Mouse (Mus musculus) ES-Bruce4 (cell line): Measurements from ENCODE around the gene Gabrb3. TPM values are rescaled to one million over a fixed set of nuclear protein-coding genes. Genes with fewer than 3 reads are reported as not detected.

Experiments used
- H3K27ac ChIP-seq: 2 replicates; pipeline ENCODE4 v1.5.1; 2012; ENCODE audit warnings: low read length, inconsistent platforms; ENCODE audit not compliant: insufficient read depth
- H3K27me3 ChIP-seq: 2 replicates; pipeline ENCODE4 v1.6.1; 2012; ENCODE audit warnings: mild to moderate bottlenecking, low read length, inconsistent platforms; ENCODE audit not compliant: control insufficient read depth, poor library complexity, insufficient read depth, severe bottlenecking
- H3K36me3 ChIP-seq: 2 replicates; pipeline ENCODE4 v1.6.1; 2012; ENCODE audit warnings: inconsistent platforms, mild to moderate bottlenecking, low read length, moderate library complexity; ENCODE audit not compliant: control insufficient read depth, poor library complexity, insufficient read depth, severe bottlenecking
- H3K4me1 ChIP-seq: one replicate; pipeline ENCODE4 v1.8.1; 2011; ENCODE audit warnings: low read length; ENCODE audit not compliant: control insufficient read depth, insufficient read depth
- H3K4me3 ChIP-seq: 2 replicates; pipeline ENCODE4 v1.5.1; 2011; ENCODE audit warnings: low read depth, mild to moderate bottlenecking, low read length
- H3K9ac ChIP-seq: 2 replicates; pipeline ENCODE4 v1.6.1; 2012; ENCODE audit warnings: low read depth, mild to moderate bottlenecking, inconsistent platforms; ENCODE audit not compliant: poor library complexity, severe bottlenecking
- H3K9me3 ChIP-seq: replicated peaks from 2 replicates; pipeline ENCODE4 v1.6.1; 2012; ENCODE audit warnings: mild to moderate bottlenecking, low read length, inconsistent platforms; ENCODE audit not compliant: control insufficient read depth, poor library complexity, insufficient read depth, severe bottlenecking
- CTCF ChIP-seq: IDR thresholded peaks from one replicate; pipeline ENCODE4 v1.8.1; 2011; ENCODE audit warnings: low read depth, low read length
- EP300 ChIP-seq: IDR thresholded peaks from 2 replicates; pipeline ENCODE4 v1.6.1; 2011; ENCODE audit warnings: low read depth, low read length; ENCODE audit not compliant: insufficient read depth
- POLR2A ChIP-seq: IDR thresholded peaks from one replicate; pipeline ENCODE4 v1.8.1; 2011; ENCODE audit warnings: low read length; ENCODE audit not compliant: insufficient read depth
- polyA plus RNA-seq: library from polyadenylated mRNA; stranded (reverse); fragments of >200 nt; gene quantifications from 2 replicates; pipeline ENCODE4 v1.2.4, GENCODE M21; 2011; ENCODE audit warnings: low read depth; ENCODE audit not compliant: missing spikeins, insufficient read depth, insufficient read length

Gabrb3 gene
- polyA plus RNA-seq, 1 experiment, result 8.5 TPM

DNA sequence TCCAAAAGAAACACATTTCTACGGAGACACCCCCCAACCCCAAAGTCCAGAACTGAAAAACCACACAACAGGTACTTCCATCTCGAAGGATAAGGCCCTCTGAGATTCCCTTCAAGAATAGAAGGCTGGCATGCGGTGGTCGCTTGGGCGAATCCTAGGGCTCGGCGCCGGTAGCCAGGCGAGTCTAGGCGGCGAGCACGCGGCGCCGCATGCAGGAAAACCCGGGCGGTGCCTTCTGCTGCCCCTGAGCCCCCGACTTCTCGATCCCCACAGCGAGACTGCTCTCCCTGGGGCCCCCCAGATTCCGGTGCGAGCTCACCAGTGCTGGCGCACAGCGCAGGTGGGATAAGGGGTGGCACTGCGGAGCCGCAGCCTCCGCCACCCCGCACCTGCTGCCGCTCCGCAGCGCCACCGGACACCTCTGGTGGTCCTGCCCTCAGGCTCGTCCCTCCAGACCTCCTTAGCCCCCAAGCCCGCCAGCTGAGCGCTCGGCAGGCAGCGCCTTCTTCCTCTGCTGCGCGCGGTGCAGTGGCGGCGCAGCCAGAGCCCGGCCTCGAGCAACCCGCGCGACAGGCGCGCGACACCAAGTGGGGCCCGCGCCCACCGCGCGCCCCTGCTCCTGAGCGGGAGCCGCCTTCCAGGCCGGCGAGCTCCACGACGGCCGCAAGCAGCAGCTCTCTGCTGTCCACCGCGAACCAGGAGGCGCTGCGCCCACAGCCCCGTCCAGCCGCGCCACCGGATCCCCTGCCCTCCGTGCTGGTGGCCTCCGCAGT lies 89.6 kb downstream of the Gabrb3 start:
- Histone ChIP-seq H3K27ac (no peak overlapping the region), H3K4me3 (peak overlapping the region; percentile 75), H3K9ac (peak overlapping the region; percentile 69), H3K9me3 (no peaks in the 10 kb centered on the region), H3K4me1 (no peaks in the 10 kb centered on the region), H3K36me3 (no peaks in the 10 kb centered on the region), H3K27me3 (peaks cover 12% of the 10 kb centered on the region)
- TF ChIP-seq EP300 (no peak), CTCF (no peak), POLR2A (no peak)

DNA sequence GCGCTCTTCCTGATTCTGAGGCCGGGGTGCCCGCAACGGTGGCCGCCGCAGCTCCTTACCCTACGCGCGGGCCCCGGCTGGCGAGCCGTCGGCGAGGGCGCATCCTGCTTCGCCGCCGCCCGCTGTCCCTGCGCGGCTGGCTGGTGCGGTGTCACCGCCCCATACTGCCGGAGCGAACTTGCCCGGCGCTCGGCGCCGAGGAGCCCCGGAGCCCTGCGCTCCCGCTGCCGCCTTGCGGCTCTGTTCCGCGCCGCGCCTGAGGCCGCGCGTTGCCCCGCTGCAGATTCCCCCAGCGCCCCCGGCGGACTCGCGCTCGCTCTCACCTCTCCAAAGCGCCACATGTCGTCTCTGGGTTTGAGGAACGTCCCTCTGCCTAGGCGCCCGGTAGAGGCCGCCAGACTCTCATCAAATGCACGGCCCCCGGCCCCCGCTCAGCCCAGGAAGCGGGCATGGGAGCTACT lies 90.2 kb downstream of the Gabrb3 start, which contains the start of gene Gabra5:
TSS of gene Gabra5 (minus strand) at position 379 of the 461 bp plus-strand sequence.
- peak within 1 kb of the TSS; percentile 69 for H3K9ac ChIP-seq
- H3K9me3 ChIP-seq, result no peaks in the 10 kb centered on the region
- H3K27me3 ChIP-seq, result peaks cover 12% of the 10 kb centered on the region
- no peaks in the 10 kb centered on the region for H3K4me1 ChIP-seq
- H3K4me3 ChIP-seq, result peak within 1 kb of the TSS; percentile 75
- TF ChIP-seq EP300, result no peak
- no peak for TF ChIP-seq POLR2A
- peak; percentile 48 for TF ChIP-seq CTCF
- no peak within 1 kb of the TSS for H3K27ac ChIP-seq
- no peaks in the 10 kb centered on the region for H3K36me3 ChIP-seq

DNA sequence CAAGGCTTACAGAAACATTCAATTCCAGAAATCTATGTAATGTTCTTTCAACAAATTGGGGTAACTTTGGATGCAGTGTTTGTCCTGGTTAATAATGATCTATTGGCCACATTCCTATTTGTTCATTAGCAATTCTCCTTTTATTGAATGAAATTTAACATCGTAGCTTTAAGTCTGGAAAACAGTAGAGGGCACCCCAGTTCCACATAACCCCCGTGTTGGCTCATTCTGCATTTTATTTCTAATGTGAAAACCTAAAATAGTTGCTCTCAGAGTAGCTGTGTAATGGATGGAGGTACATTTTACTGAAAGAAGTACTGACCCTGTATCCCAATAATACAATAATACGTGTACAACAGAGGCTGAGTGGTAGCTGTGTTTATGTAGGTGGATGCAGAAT lies 93.5 kb downstream of the Gabrb3 start:
- Histone ChIP-seq H3K9me3 (no peaks in the 10 kb centered on the region), H3K9ac (no peak overlapping the region), H3K27me3 (peaks cover 12% of the 10 kb centered on the region), H3K36me3 (no peaks in the 10 kb centered on the region), H3K27ac (no peak overlapping the region), H3K4me3 (no peak overlapping the region), H3K4me1 (no peaks in the 10 kb centered on the region)
- TF ChIP-seq CTCF, result no peak

DNA sequence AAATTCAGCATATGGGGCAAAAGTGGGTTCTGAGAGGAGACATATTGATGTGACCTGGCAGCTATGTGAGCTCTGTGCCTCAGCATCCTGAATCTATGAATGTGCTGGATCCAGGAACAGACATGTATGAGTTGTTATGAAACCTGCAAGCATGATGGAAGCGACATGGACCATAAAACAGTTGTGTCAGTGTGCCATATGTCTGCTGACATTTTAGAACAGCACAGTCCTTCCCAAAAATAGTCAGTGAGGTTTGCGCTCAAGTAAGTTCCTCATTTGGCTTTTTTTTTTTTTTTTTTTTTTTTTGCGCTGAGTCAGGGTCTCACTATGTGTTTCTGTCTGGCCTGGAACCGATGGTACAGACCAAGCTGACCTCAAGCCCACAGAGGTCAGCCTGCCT lies 110.0 kb downstream of the Gabrb3 start:
- Histone ChIP-seq H3K36me3 (no peaks in the 10 kb centered on the region), H3K9me3 (no peaks in the 10 kb centered on the region), H3K9ac (no peak overlapping the region), H3K27me3 (no peaks in the 10 kb centered on the region), H3K4me1 (no peaks in the 10 kb centered on the region), H3K4me3 (no peak overlapping the region), H3K27ac (no peak overlapping the region)
- TF ChIP-seq POLR2A (no peak), EP300 (no peak), CTCF (no peak)

DNA sequence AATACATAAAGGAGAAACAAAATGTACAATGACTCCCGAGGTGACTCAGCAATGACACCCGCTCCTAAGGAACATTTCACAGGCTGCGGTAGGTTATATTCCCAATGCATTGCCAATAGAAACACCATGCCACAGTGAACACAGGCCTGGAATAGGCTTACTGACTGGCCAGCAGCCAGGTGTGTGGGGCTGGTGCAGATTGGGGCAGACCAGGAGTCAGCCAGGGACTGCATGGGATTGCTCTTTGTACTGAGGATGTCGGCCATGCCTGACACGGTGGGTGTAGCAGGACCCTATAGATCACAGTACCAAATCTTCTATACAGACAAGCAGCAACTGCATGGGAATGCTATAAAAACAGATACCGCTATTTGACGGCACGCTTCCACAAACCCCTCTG lies 110.5 kb downstream of the Gabrb3 start:
- no peak for TF ChIP-seq EP300
- no peak for TF ChIP-seq CTCF
- TF ChIP-seq POLR2A, result no peak
- Histone ChIP-seq H3K9me3 (no peaks in the 10 kb centered on the region), H3K4me1 (no peaks in the 10 kb centered on the region), H3K27me3 (no peaks in the 10 kb centered on the region), H3K27ac (no peak overlapping the region), H3K4me3 (no peak overlapping the region), H3K36me3 (no peaks in the 10 kb centered on the region), H3K9ac (no peak overlapping the region)

DNA sequence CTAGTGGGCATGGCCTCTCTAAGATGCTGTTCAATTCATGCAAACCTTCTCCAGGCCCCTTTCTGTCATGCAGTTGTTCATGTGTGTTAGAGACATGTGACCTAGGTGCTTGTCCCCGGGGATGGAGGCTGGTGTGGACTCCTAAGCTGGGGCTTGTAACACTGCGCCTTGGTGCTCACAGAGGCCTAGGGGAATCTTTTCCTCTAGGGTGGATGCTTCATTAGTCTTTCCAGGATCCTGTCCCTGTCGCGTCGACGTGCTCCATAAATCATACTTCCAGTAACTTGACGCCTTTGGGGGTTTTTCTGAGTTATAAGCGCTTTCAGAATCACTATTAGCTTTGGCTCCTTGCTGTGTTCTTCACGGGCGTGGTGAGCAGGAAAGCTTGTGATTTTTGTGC lies 113.2 kb downstream of the Gabrb3 start:
- TF ChIP-seq EP300 (no peak), POLR2A (no peak), CTCF (no peak)
- Histone ChIP-seq H3K36me3 (no peaks in the 10 kb centered on the region), H3K27me3 (no peaks in the 10 kb centered on the region), H3K9me3 (no peaks in the 10 kb centered on the region), H3K9ac (no peak overlapping the region), H3K27ac (no peak overlapping the region), H3K4me1 (no peaks in the 10 kb centered on the region), H3K4me3 (no peak overlapping the region)
